Mouse (Mus musculus) Muller cell, postnatal 12 days (primary cell): ENCODE measurements at regions not wholly inside any gene's neighbourhood (a gene's known extent, or its start where the extent isn't known, plus 50 kb on each side); places are given as distances from the start of the nearest gene placed in this dataset.

Experiments used
- DNase-seq: peaks from one replicate; pipeline ENCODE4 v3.0.0-alpha.2; 2015; ENCODE audit errors: inconsistent ontology term

GRCm38 (mm10) chr17:79498321-79498720 is 113.3 kb upstream of the Rmdn2 start:
- DNase-seq = no peak

GRCm38 (mm10) chr17:79501031-79501474 is 110.6 kb upstream of the Rmdn2 start:
- peak; percentile 46 for DNase-seq

GRCm38 (mm10) chr17:79501926-79502325 is 109.7 kb upstream of the Rmdn2 start:
- DNase-seq = no peak

GRCm38 (mm10) chr17:79503037-79503436 is 108.6 kb upstream of the Rmdn2 start:
- DNase-seq = no peak

- DNase-seq = no peak
These were observed 107.5 kb upstream of the Rmdn2 start for GRCm38 (mm10) chr17:79504209-79504608.

GRCm38 (mm10) chr17:79505565-79505964 is 106.1 kb upstream of the Rmdn2 start:
- DNase-seq = no peak

GRCm38 (mm10) chr17:79509281-79509680 is 102.4 kb upstream of the Rmdn2 start:
- no peak for DNase-seq

- DNase-seq = no peak
These were observed 101.5 kb upstream of the Rmdn2 start for GRCm38 (mm10) chr17:79509957-79510710.

GRCm38 (mm10) chr17:79511218-79511617 is 100.4 kb upstream of the Rmdn2 start:
- DNase-seq = no peak

- no peak for DNase-seq
These were observed 97.6 kb upstream of the Rmdn2 start for GRCm38 (mm10) chr17:79514076-79514475.

GRCm38 (mm10) chr17:79518185-79518584 is 93.5 kb upstream of the Rmdn2 start:
- no peak for DNase-seq

- DNase-seq = no peak
These were observed 93.0 kb upstream of the Rmdn2 start for GRCm38 (mm10) chr17:79518696-79519095.

GRCm38 (mm10) chr17:79519356-79519755 is 92.3 kb upstream of the Rmdn2 start:
- no peak for DNase-seq

- no peak for DNase-seq
These were observed 91.4 kb upstream of the Rmdn2 start for GRCm38 (mm10) chr17:79520283-79520682.

- no peak for DNase-seq
These were observed 90.0 kb upstream of the Rmdn2 start for GRCm38 (mm10) chr17:79521691-79522090.

- no peak for DNase-seq
These were observed 88.4 kb upstream of the Rmdn2 start for GRCm38 (mm10) chr17:79523230-79523629.

- DNase-seq = no peak
These were observed 84.3 kb upstream of the Rmdn2 start for GRCm38 (mm10) chr17:79527391-79527790.

- no peak for DNase-seq
These were observed 75.1 kb upstream of the Rmdn2 start for GRCm38 (mm10) chr17:79536549-79536948.

- no peak for DNase-seq
These were observed 72.9 kb upstream of the Rmdn2 start for GRCm38 (mm10) chr17:79538789-79539188.

- peak; percentile 54 for DNase-seq
These were observed 71.6 kb upstream of the Rmdn2 start for GRCm38 (mm10) chr17:79540038-79540437.

- peak; percentile 51 for DNase-seq
These were observed 71.2 kb upstream of the Rmdn2 start for GRCm38 (mm10) chr17:79540511-79540910.

- DNase-seq = peak; percentile 88
These were observed 67.6 kb upstream of the Rmdn2 start for GRCm38 (mm10) chr17:79543907-79544522.

GRCm38 (mm10) chr17:79545878-79546277 is 65.8 kb upstream of the Rmdn2 start:
- no peak for DNase-seq
